Mouse (Mus musculus) liver, embryonic 13.5 days (tissue): ENCODE data around the gene Ikzf2. TPM values are rescaled to one million over a fixed set of nuclear protein-coding genes. Genes with fewer than 3 reads are reported as not detected.

Source experiments
- ATAC-seq: fragments of 200-750 bp; cut with Nextera tagmentation; 2 replicates; pipeline ENCODE4 v1.8.0; 2017; ENCODE audit warnings: low read depth, mild to moderate bottlenecking, moderate number of reproducible peaks, moderate library complexity
- DNase-seq: peaks from one replicate; pipeline ENCODE4 v3.0.0; 2022
- H3K27ac ChIP-seq: fragments of 300-500 bp; sonication (generic); 2 replicates; pipeline ENCODE4 v1.5.1; 2015; ENCODE audit warnings: moderate library complexity, mild to moderate bottlenecking, inconsistent platforms
- H3K27me3 ChIP-seq: fragments of 300-500 bp; sonication (generic); 2 replicates; pipeline ENCODE4 v1.6.1; 2015; ENCODE audit warnings: mild to moderate bottlenecking, inconsistent platforms
- H3K36me3 ChIP-seq: fragments of 300-500 bp; sonication (generic); 2 replicates; pipeline ENCODE4 v1.6.1; 2015; ENCODE audit warnings: mild to moderate bottlenecking, inconsistent platforms
- H3K4me1 ChIP-seq: fragments of 300-500 bp; sonication (generic); replicated peaks from 2 replicates; pipeline ENCODE4 v1.6.1; 2015; ENCODE audit warnings: inconsistent platforms
- H3K4me2 ChIP-seq: fragments of 300-500 bp; sonication (generic); 2 replicates; pipeline ENCODE4 v1.6.1; 2015; ENCODE audit warnings: inconsistent platforms, mild to moderate bottlenecking, moderate library complexity
- H3K4me3 ChIP-seq: fragments of 300-500 bp; sonication (generic); replicated peaks from 2 replicates; pipeline ENCODE4 v1.5.1; 2015; ENCODE audit warnings: mild to moderate bottlenecking, inconsistent platforms
- H3K9ac ChIP-seq: fragments of 300-500 bp; sonication (generic); 2 replicates; pipeline ENCODE4 v1.6.1; 2015; ENCODE audit warnings: mild to moderate bottlenecking, inconsistent platforms
- H3K9me3 ChIP-seq: fragments of 300-500 bp; sonication (generic); replicated peaks from 2 replicates; pipeline ENCODE4 v1.6.1; 2016; ENCODE audit warnings: inconsistent platforms
- WGBS: fragments of 180-500 bp; shearing (Covaris S2); methylation state at CpG from one replicate; pipeline ENCODE4 v1.1.7; 2015; ENCODE audit not compliant: insufficient replicate concordance; 5-methylcytosine and 5-hydroxymethylcytosine counted together
- polyA plus RNA-seq: library from polyadenylated mRNA; unstranded; fragments of >200 nt; fragmentation: Nextera tagmentation; extraction: Ambion mirVana; gene quantifications from 2 replicates; pipeline ENCODE4 v1.2.1, GENCODE M21; 2015

Gene Ikzf2
- polyA plus RNA-seq = 0.69 and 0.82 TPM in 2 replicates

- Histone ChIP-seq H3K4me3 (peak within 1 kb of the TSS; percentile 79), H3K27ac (peak within 1 kb of the TSS; percentile 43; the same call in 1 of the 2 replicates), H3K4me2 (peak within 1 kb of the TSS; percentile 94), H3K4me1 (peaks cover 31% of the 10 kb centered on the region), H3K27me3 (peaks cover 3% of the 10 kb centered on the region; the same call in 1 of the 2 replicates), H3K9me3 (no peaks in the 10 kb centered on the region), H3K36me3 (no peaks in the 10 kb centered on the region), H3K9ac (peak within 1 kb of the TSS; percentile 74)
- DNase-seq = peak; percentile 50
- peak; percentile 84 for ATAC-seq
- under 1% methylated on average over 62 of the region's 105 CpGs for WGBS
These were observed at the start of gene Ikzf2 for GRCm38 (mm10) chr1:69687076-69687991. Gene Ikzf2 (minus strand): TSS chr1:69687245.

GRCm38 (mm10) chr1:69729729-69730128 is 42.7 kb upstream of the Ikzf2 start:
- ATAC-seq (no peak), DNase-seq (no peak)
- WGBS = 36% methylated on average over 1 of the region's 1 CpGs
- Histone ChIP-seq H3K9me3 (no peaks in the 10 kb centered on the region), H3K36me3 (no peaks in the 10 kb centered on the region), H3K27me3 (no peaks in the 10 kb centered on the region), H3K4me3 (no peak overlapping the region), H3K27ac (no peak overlapping the region), H3K4me2 (no peak overlapping the region), H3K4me1 (peaks cover 4% of the 10 kb centered on the region; the same call in 1 of the 2 replicates), H3K9ac (no peak overlapping the region)

- no peak overlapping the region for H3K9ac ChIP-seq
- peaks cover 4% of the 10 kb centered on the region; the same call in 1 of the 2 replicates for H3K4me1 ChIP-seq
- H3K27me3 ChIP-seq = no peaks in the 10 kb centered on the region
- H3K4me3 ChIP-seq = no peak overlapping the region
- no peak overlapping the region for H3K27ac ChIP-seq
- 55% methylated on average over 5 of the region's 5 CpGs for WGBS
- ATAC-seq (no peak), DNase-seq (no peak)
- no peaks in the 10 kb centered on the region for H3K9me3 ChIP-seq
- H3K4me2 ChIP-seq = no peak overlapping the region
- H3K36me3 ChIP-seq = no peaks in the 10 kb centered on the region
These were observed 42.1 kb upstream of the Ikzf2 start for GRCm38 (mm10) chr1:69729031-69729679.

GRCm38 (mm10) chr1:69727968-69728367 is 40.9 kb upstream of the Ikzf2 start:
- Histone ChIP-seq H3K27me3 (no peaks in the 10 kb centered on the region), H3K9me3 (no peaks in the 10 kb centered on the region), H3K4me3 (no peak overlapping the region), H3K27ac (no peak overlapping the region), H3K4me1 (peaks cover 4% of the 10 kb centered on the region; the same call in 1 of the 2 replicates), H3K9ac (no peak overlapping the region), H3K4me2 (no peak overlapping the region), H3K36me3 (no peaks in the 10 kb centered on the region)
- ATAC-seq (no peak), DNase-seq (no peak)
- 50% methylated on average over 5 of the region's 5 CpGs for WGBS

- Histone ChIP-seq H3K9ac (no peak overlapping the region), H3K27ac (no peak overlapping the region), H3K4me1 (no peaks in the 10 kb centered on the region), H3K36me3 (no peaks in the 10 kb centered on the region), H3K27me3 (no peaks in the 10 kb centered on the region), H3K4me2 (no peak overlapping the region), H3K9me3 (no peaks in the 10 kb centered on the region), H3K4me3 (no peak overlapping the region)
- 30% methylated on average over 3 of the region's 3 CpGs for WGBS
- no peak for ATAC-seq
- DNase-seq = no peak
These were observed 30.1 kb upstream of the Ikzf2 start for GRCm38 (mm10) chr1:69717107-69717506.

- DNase-seq (no peak), ATAC-seq (no peak)
- Histone ChIP-seq H3K9me3 (no peaks in the 10 kb centered on the region), H3K4me3 (no peak overlapping the region), H3K27ac (no peak overlapping the region), H3K4me2 (no peak overlapping the region), H3K4me1 (no peaks in the 10 kb centered on the region), H3K27me3 (no peaks in the 10 kb centered on the region), H3K36me3 (no peaks in the 10 kb centered on the region), H3K9ac (no peak overlapping the region)
- 68% methylated on average over 1 of the region's 1 CpGs for WGBS
These were observed 21.5 kb upstream of the Ikzf2 start for GRCm38 (mm10) chr1:69708571-69708970.

- 69% methylated on average over 3 of the region's 3 CpGs for WGBS
- H3K27me3 ChIP-seq = no peaks in the 10 kb centered on the region
- no peaks in the 10 kb centered on the region for H3K9me3 ChIP-seq
- H3K4me2 ChIP-seq = no peak overlapping the region
- ATAC-seq = no peak
- no peaks in the 10 kb centered on the region for H3K36me3 ChIP-seq
- H3K9ac ChIP-seq = no peak overlapping the region
- no peak for DNase-seq
- H3K4me3 ChIP-seq = no peak overlapping the region
- H3K4me1 ChIP-seq = no peaks in the 10 kb centered on the region
- H3K27ac ChIP-seq = no peak overlapping the region
These were observed 16.6 kb upstream of the Ikzf2 start for GRCm38 (mm10) chr1:69703506-69704156.

GRCm38 (mm10) chr1:69691946-69692345 is 4.9 kb upstream of the Ikzf2 start:
- Histone ChIP-seq H3K9me3 (no peaks in the 10 kb centered on the region), H3K4me3 (no peak overlapping the region), H3K27me3 (peaks cover 3% of the 10 kb centered on the region; the same call in 1 of the 2 replicates), H3K27ac (no peak overlapping the region), H3K9ac (no peak overlapping the region), H3K36me3 (no peaks in the 10 kb centered on the region), H3K4me2 (no peak overlapping the region), H3K4me1 (peaks cover 8% of the 10 kb centered on the region; the same call in 1 of the 2 replicates)
- WGBS = 20% methylated on average over 6 of the region's 6 CpGs
- no peak for DNase-seq
- ATAC-seq = no peak

- DNase-seq (peak; percentile 44), ATAC-seq (no peak)
- Histone ChIP-seq H3K36me3 (no peaks in the 10 kb centered on the region), H3K4me2 (peak overlapping the region; percentile 94), H3K27me3 (peaks cover 3% of the 10 kb centered on the region; the same call in 1 of the 2 replicates), H3K4me3 (peak overlapping the region; percentile 25), H3K4me1 (peaks cover 31% of the 10 kb centered on the region), H3K27ac (no peak overlapping the region), H3K9me3 (no peaks in the 10 kb centered on the region), H3K9ac (no peak overlapping the region)
- 0% methylated on average over 5 of the region's 5 CpGs for WGBS
These were observed 1.9 kb upstream of the Ikzf2 start for GRCm38 (mm10) chr1:69688961-69689360.

- Histone ChIP-seq H3K9ac (no peak overlapping the region; the same call in 1 of the 2 replicates), H3K4me2 (peak overlapping the region; percentile 94), H3K4me1 (peaks cover 31% of the 10 kb centered on the region), H3K36me3 (no peaks in the 10 kb centered on the region), H3K27ac (no peak overlapping the region), H3K4me3 (peak overlapping the region; percentile 79), H3K9me3 (no peaks in the 10 kb centered on the region), H3K27me3 (peaks cover 3% of the 10 kb centered on the region; the same call in 1 of the 2 replicates)
- DNase-seq = no peak
- no peak for ATAC-seq
- WGBS = 5% methylated on average over 4 of the region's 4 CpGs
These were observed 1.1 kb upstream of the Ikzf2 start for GRCm38 (mm10) chr1:69688118-69688517.

GRCm38 (mm10) chr1:69686741-69687075 is 337 bp downstream of the Ikzf2 start:
- peak overlapping the region; percentile 43; the same call in 1 of the 2 replicates for H3K27ac ChIP-seq
- no peak for DNase-seq

More at GRCm38 (mm10) chr1:69686741-69687075, 337 bp downstream of the Ikzf2 start:
- peak overlapping the region; percentile 94 for H3K4me2 ChIP-seq
- peak overlapping the region; percentile 79 for H3K4me3 ChIP-seq
- no peaks in the 10 kb centered on the region for H3K36me3 ChIP-seq
- no peak for ATAC-seq
- whole genome bisulfite sequencing = under 1% methylated on average over 6 of the region's 6 CpGs
- peaks cover 3% of the 10 kb centered on the region; the same call in 1 of the 2 replicates for H3K27me3 ChIP-seq
- H3K9ac ChIP-seq = peak overlapping the region; percentile 74
- no peaks in the 10 kb centered on the region for H3K9me3 ChIP-seq
- H3K4me1 ChIP-seq = peaks cover 31% of the 10 kb centered on the region
